Mouse (Mus musculus) heart, adult 2 months (tissue): ENCODE results near the gene Gm37240.

ENCODE experiments used
- CTCF ChIP-seq: fragments of 200-600 bp; IDR thresholded peaks from 2 replicates; pipeline ENCODE4 v1.8.1; 2022; ENCODE audit warnings: antibody characterized with exemption, mild to moderate bottlenecking, moderate library complexity
- EP300 ChIP-seq: fragments of 200-500 bp; IDR thresholded peaks from 2 replicates; pipeline ENCODE4 v1.6.1; 2011; ENCODE audit warnings: low read depth, low read length, control low read depth; ENCODE audit not compliant: insufficient read depth
- POLR2A ChIP-seq: fragments of 200-500 bp; IDR thresholded peaks from 2 replicates; pipeline ENCODE4 v1.6.1; 2011; ENCODE audit warnings: mild to moderate bottlenecking, low read depth, low read length, control low read depth; ENCODE audit not compliant: insufficient read depth

- TF ChIP-seq POLR2A = no peak
- no peak for TF ChIP-seq CTCF
- TF ChIP-seq EP300 = no peak
These were observed 907.2 kb downstream of the Gm37240 start for GRCm38 (mm10) chr3:84980158-84980557.
